Mouse (Mus musculus) megakaryocyte, embryonic 14.5 days (primary cell): ENCODE measurements around the gene AW551984.

Experiments
- FLI1 ChIP-seq: IDR thresholded peaks from 2 replicates; pipeline ENCODE4 v1.6.1; 2012; ENCODE audit warnings: low read length, inconsistent platforms, mixed read lengths
- GATA1 ChIP-seq: IDR thresholded peaks from 3 replicates; pipeline ENCODE4 v1.6.1; 2012; ENCODE audit warnings: mixed read lengths, low read length, inconsistent platforms, borderline replicate concordance

DNA sequence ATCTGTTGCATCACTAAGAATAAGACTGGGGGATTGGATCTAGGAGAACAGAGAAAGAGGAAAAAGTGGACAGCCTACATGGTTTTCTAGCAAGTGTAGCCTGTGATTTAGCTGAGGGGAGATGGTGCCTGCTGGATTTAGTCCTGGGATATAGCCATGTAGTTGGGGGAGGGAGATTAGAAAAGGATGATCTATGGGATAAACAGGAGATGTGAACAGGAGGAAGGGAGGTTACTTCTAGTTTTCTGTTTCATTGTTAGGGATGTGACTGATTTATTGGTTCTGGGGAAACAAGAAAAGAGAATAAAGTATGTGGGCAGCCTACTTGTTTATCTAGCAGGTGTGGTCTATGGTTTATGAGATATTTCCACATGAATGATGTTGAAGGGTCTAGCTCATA is 4.3 kb upstream of the AW551984 start:
- TF ChIP-seq FLI1: no peak
- no peak for TF ChIP-seq GATA1
